Mouse (Mus musculus) hindbrain, embryonic 14.5 days (tissue): ENCODE results near the gene Prkacb. TPM values are rescaled to one million over a fixed set of nuclear protein-coding genes. Genes with fewer than 3 reads are reported as not detected.

Source experiments
- ATAC-seq: fragments of 200-750 bp; cut with Nextera tagmentation; 2 replicates; pipeline ENCODE4 v1.8.0; 2017; ENCODE audit warnings: moderate number of reproducible peaks, mild to moderate bottlenecking, moderate TSS enrichment, moderate library complexity; ENCODE audit not compliant: low FRiP score
- DNase-seq: peaks from one replicate; pipeline ENCODE4 v3.0.0-alpha.2; 2015; ENCODE audit warnings: low spot score
- H3K27ac ChIP-seq: fragments of 300-500 bp; sonication (generic); 2 replicates; pipeline ENCODE4 v1.5.1; 2014; ENCODE audit warnings: mild to moderate bottlenecking, moderate library complexity
- H3K27me3 ChIP-seq: fragments of 300-500 bp; sonication (generic); 2 replicates; pipeline ENCODE4 v1.6.1; 2014; ENCODE audit warnings: mild to moderate bottlenecking, low read length, mixed read lengths; ENCODE audit not compliant: control insufficient read depth, insufficient read depth
- H3K36me3 ChIP-seq: fragments of 300-500 bp; sonication (generic); replicated peaks from 2 replicates; pipeline ENCODE4 v1.6.1; 2014; ENCODE audit not compliant: control insufficient read depth, insufficient read depth
- H3K4me1 ChIP-seq: fragments of 300-500 bp; sonication (generic); replicated peaks from 2 replicates; pipeline ENCODE4 v1.6.1; 2014; ENCODE audit warnings: antibody characterized with exemption, low read length, mixed read lengths; ENCODE audit not compliant: control insufficient read depth, insufficient read depth
- H3K4me2 ChIP-seq: fragments of 300-500 bp; sonication (generic); replicated peaks from 2 replicates; pipeline ENCODE4 v1.6.1; 2014; ENCODE audit warnings: mild to moderate bottlenecking, moderate library complexity
- H3K4me3 ChIP-seq: fragments of 300-500 bp; sonication (generic); replicated peaks from 2 replicates; pipeline ENCODE4 v1.5.1; 2014; ENCODE audit warnings: mild to moderate bottlenecking, low read length
- H3K9ac ChIP-seq: fragments of 300-500 bp; sonication (generic); 2 replicates; pipeline ENCODE4 v1.6.1; 2014
- H3K9me3 ChIP-seq: fragments of 300-500 bp; sonication (generic); 2 replicates; pipeline ENCODE4 v1.6.1; 2016; ENCODE audit warnings: low read length; ENCODE audit not compliant: control insufficient read depth
- WGBS: fragments of 180-500 bp; shearing (Covaris S2); extraction: QIAGEN DNeasy Blood & Tissue Kit; methylation state at CpG from one replicate; pipeline ENCODE4 v1.1.7; 2014; 5-methylcytosine and 5-hydroxymethylcytosine counted together
- polyA plus RNA-seq: library from polyadenylated mRNA; unstranded; fragments of >200 nt; fragmentation: Nextera tagmentation; extraction: Ambion mirVana; gene quantifications from 2 replicates; pipeline ENCODE4 v1.2.1, GENCODE M21; 2014

The Prkacb gene
- polyA plus RNA-seq = 216 and 258 TPM in 2 replicates

DNA sequence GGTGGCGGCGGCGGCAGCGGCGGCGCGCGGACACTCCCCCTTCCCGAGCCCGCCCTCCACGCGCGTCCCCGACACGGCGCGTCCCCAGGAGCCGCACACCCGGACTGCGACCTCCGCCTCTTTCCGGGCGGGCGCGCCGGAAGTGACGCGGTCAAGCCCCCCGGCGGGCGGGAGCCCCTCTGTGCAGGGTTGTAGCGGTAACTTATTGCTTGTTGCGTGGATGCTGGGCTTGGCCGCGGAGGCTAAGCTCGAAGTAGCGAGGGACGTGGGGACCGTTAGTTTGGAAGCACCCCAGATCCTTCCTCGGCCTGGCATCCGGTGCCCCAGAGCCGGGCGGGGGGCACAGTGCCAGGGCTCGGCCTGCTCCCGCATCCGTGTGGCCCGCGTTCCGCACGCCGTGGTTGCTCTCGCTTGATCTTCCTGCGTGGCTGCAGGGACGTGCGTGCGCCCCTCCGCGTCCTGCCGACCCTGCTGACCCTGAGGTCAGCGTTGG lies at the start of gene Prkacb:
Gene Prkacb (minus strand): TSS at position 90 of the 493 bp plus-strand sequence.
- Histone ChIP-seq H3K4me2 (peak within 1 kb of the TSS; percentile 80), H3K27me3 (no peaks in the 10 kb centered on the region), H3K9ac (peak within 1 kb of the TSS; percentile 90), H3K4me1 (peaks cover 19% of the 10 kb centered on the region), H3K36me3 (no peaks in the 10 kb centered on the region; the same call in 1 of the 2 replicates), H3K4me3 (peak within 1 kb of the TSS; percentile 87), H3K9me3 (no peaks in the 10 kb centered on the region), H3K27ac (peak within 1 kb of the TSS; percentile 94)
- ATAC-seq (peak; percentile 97), DNase-seq (peak; percentile 95)
- under 1% methylated on average over 50 of the region's 60 CpGs for WGBS

DNA sequence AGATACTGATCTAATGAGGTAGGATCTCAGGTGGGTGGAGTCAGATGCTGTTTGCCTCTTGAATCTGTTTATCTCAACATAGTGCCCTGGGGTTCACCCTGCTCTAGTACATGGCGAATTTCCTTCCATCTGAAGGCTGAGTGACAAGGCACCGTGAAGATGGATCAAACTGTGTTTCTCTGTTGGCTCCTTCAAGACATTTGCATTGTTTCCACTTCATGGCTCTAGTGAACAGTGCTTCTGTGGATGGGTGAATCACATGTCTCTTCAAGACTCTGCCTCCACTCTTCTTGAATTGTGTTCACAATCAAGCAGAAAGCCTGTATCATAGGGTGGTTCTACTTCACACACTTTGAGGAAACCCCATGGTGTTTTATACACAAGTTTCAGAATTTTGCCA lies 47.5 kb upstream of the Prkacb start:
- Histone ChIP-seq H3K27me3 (no peaks in the 10 kb centered on the region), H3K4me1 (no peaks in the 10 kb centered on the region), H3K9ac (no peak overlapping the region), H3K4me2 (no peak overlapping the region), H3K4me3 (no peak overlapping the region), H3K27ac (no peak overlapping the region), H3K36me3 (no peaks in the 10 kb centered on the region), H3K9me3 (no peaks in the 10 kb centered on the region)
- 90% methylated on average over 2 of the region's 2 CpGs for WGBS
- DNase-seq = no peak
- ATAC-seq = no peak

DNA sequence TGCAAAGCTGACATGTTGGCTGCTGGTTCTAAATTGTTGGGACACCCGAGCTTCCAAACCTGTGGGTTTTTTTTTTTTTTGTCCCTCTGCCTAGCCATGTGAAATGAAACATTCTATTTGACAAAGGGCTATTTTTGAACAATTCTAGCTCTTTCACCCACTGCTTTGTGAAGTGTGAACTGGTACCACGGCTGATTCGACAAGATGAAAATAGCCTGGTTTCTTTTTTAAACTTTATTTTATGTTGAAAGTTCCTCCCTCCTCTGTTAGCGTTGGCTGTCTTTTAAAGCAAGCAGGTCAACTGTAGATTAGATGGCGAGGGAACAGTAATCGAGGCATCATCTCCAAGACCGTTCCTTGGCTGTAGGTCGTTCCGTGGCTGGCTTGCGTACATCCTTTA lies 44.6 kb upstream of the Prkacb start:
- ATAC-seq (no peak), DNase-seq (no peak)
- peaks cover 16% of the 10 kb centered on the region for H3K4me1 ChIP-seq
- H3K27ac ChIP-seq = no peak overlapping the region
- no peaks in the 10 kb centered on the region for H3K9me3 ChIP-seq
- H3K27me3 ChIP-seq = no peaks in the 10 kb centered on the region
- no peak overlapping the region for H3K4me3 ChIP-seq
- H3K9ac ChIP-seq = no peak overlapping the region
- H3K4me2 ChIP-seq = no peak overlapping the region
- no peaks in the 10 kb centered on the region for H3K36me3 ChIP-seq
- WGBS = 79% methylated on average over 10 of the region's 10 CpGs

- H3K9me3 ChIP-seq = no peaks in the 10 kb centered on the region
- DNase-seq (no peak), ATAC-seq (no peak)
- 0 out of 2 replicates have a peak overlapping the region, but pooled peaks have one; percentile 83 for H3K4me3 ChIP-seq
- H3K9ac ChIP-seq = peak overlapping the region; percentile 7; the same call in 1 of the 2 replicates
- WGBS = 77% methylated on average over 7 of the region's 7 CpGs
- H3K4me2 ChIP-seq = peak overlapping the region; percentile 77
- H3K27me3 ChIP-seq = no peaks in the 10 kb centered on the region
- peaks cover 16% of the 10 kb centered on the region for H3K4me1 ChIP-seq
- no peak overlapping the region for H3K27ac ChIP-seq
- H3K36me3 ChIP-seq = no peaks in the 10 kb centered on the region
Measured at GRCm38 (mm10) chr3:146854473-146855087, 41.8 kb upstream of the Prkacb start.

GRCm38 (mm10) chr3:146851966-146852891 lies 39.4 kb upstream of the Prkacb start, which contains the start of gene Ttll7:
Gene Ttll7 (plus strand): TSS chr3:146852367.
- under 1% methylated on average over 34 of the region's 36 CpGs for WGBS

DNA sequence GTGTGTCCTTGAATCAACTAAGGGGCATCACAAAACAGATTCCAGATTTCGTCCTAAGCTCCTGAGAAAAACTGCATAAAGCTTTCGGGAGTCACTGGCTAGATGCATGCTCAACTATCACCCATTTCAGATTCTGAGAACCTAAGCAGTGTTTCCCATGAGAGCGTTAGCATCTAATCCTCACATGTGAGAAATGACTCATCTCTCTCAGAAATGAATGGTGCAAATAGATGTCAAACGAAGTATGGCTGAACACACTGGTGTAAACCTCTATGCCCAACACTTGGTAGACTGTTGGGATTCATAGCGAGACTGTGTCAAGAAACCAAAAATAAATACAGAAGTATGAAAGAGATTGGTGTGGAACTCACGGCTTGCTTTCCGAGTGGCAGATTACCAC lies 36.6 kb upstream of the Prkacb start:
- no peaks in the 10 kb centered on the region for H3K27me3 ChIP-seq
- ATAC-seq = no peak
- H3K4me2 ChIP-seq = no peak overlapping the region
- no peak overlapping the region for H3K4me3 ChIP-seq
- H3K9me3 ChIP-seq = no peaks in the 10 kb centered on the region
- 95% methylated on average over 7 of the region's 7 CpGs for WGBS
- no peaks in the 10 kb centered on the region for H3K36me3 ChIP-seq
- H3K4me1 ChIP-seq = peaks cover 14% of the 10 kb centered on the region
- no peak for DNase-seq
- no peak overlapping the region for H3K9ac ChIP-seq
- H3K27ac ChIP-seq = no peak overlapping the region

More at GRCm38 (mm10) chr3:146851966-146852891, 39.4 kb upstream of the Prkacb start, which contains the start of gene Ttll7:
- H3K4me3 ChIP-seq = peak within 1 kb of the TSS; percentile 83
- H3K4me2 ChIP-seq = peak within 1 kb of the TSS; percentile 77
- H3K9me3 ChIP-seq = no peaks in the 10 kb centered on the region
- no peaks in the 10 kb centered on the region for H3K36me3 ChIP-seq
- ATAC-seq (peak; percentile 97), DNase-seq (peak; percentile 78)
- H3K27me3 ChIP-seq = no peaks in the 10 kb centered on the region
- peaks cover 16% of the 10 kb centered on the region for H3K4me1 ChIP-seq
- peak within 1 kb of the TSS; percentile 94 for H3K9ac ChIP-seq
- peak within 1 kb of the TSS; percentile 84 for H3K27ac ChIP-seq

DNA sequence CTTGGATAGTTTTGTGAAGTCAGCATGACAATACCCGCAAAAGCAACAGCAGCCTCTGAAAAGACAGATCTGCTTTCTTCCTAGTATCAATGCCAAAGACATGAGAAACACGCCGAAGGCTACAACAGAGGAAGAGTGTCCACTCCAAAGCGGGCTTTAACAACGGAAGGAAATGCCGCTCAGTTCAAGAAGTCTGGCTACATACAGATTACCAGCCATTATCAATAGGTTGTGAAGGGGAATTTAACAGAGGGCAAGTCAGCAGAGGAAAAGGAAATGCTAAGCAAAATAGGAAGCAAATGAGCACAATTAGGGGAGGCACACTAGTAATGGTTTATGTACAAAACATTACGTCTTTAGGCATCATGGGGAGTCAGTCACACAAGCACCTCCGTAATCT lies 35.3 kb upstream of the Prkacb start:
- Histone ChIP-seq H3K4me1 (peaks cover 5% of the 10 kb centered on the region; the same call in 1 of the 2 replicates), H3K36me3 (no peaks in the 10 kb centered on the region), H3K27ac (no peak overlapping the region), H3K9ac (no peak overlapping the region), H3K4me3 (no peak overlapping the region), H3K27me3 (no peaks in the 10 kb centered on the region), H3K9me3 (no peaks in the 10 kb centered on the region), H3K4me2 (no peak overlapping the region)
- 88% methylated on average over 8 of the region's 8 CpGs for whole genome bisulfite sequencing
- DNase-seq (no peak), ATAC-seq (no peak)

DNA sequence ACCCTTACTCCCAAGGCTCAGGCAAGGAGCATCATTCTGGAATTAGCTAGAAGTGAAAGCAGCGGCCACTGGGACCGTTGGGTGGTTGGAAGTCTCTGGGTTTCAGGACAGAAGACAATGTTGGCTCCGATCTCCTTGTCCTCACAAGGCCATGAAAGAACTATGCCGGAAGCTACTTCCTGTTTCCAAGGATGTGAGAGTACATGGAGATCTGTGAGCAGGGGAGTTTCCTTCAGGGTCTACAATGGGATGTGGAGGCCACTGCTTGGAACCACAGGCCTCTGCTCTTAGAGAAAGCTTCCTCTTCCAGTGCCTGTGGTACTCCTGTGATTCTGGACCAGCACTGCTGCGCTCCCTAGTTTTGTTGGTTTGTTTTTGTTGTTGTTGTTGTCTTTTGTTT lies 33.4 kb upstream of the Prkacb start:
- no peak overlapping the region for H3K27ac ChIP-seq
- ATAC-seq = no peak
- H3K4me3 ChIP-seq = no peak overlapping the region
- H3K36me3 ChIP-seq = no peaks in the 10 kb centered on the region
- WGBS = 88% methylated on average over 5 of the region's 5 CpGs
- H3K4me1 ChIP-seq = 0 out of 2 replicates have a peak, but pooled peaks cover 3% of the 10 kb centered on the region
- H3K4me2 ChIP-seq = no peak overlapping the region
- H3K9me3 ChIP-seq = no peaks in the 10 kb centered on the region
- no peak overlapping the region for H3K9ac ChIP-seq
- H3K27me3 ChIP-seq = no peaks in the 10 kb centered on the region
- DNase-seq = no peak

- WGBS = 67% methylated on average over 6 of the region's 6 CpGs
- 0 out of 2 replicates have a peak, but pooled peaks cover 3% of the 10 kb centered on the region for H3K4me1 ChIP-seq
- no peaks in the 10 kb centered on the region for H3K36me3 ChIP-seq
- ATAC-seq (no peak), DNase-seq (no peak)
- no peak overlapping the region for H3K9ac ChIP-seq
- H3K4me3 ChIP-seq = no peak overlapping the region
- H3K9me3 ChIP-seq = no peaks in the 10 kb centered on the region
- H3K27me3 ChIP-seq = no peaks in the 10 kb centered on the region
- H3K4me2 ChIP-seq = no peak overlapping the region
- no peak overlapping the region for H3K27ac ChIP-seq
Measured at GRCm38 (mm10) chr3:146843470-146843869, 30.7 kb upstream of the Prkacb start.
